Mouse (Mus musculus) embryo, embryonic 10 days (tissue): Measurements from ENCODE around the gene Hcfc1r1.

Experiments used
- DNase-seq: peaks from one replicate; pipeline ENCODE4 v3.0.0-alpha.2; 2015; ENCODE audit warnings: low spot score

The Hcfc1r1 gene

DNA sequence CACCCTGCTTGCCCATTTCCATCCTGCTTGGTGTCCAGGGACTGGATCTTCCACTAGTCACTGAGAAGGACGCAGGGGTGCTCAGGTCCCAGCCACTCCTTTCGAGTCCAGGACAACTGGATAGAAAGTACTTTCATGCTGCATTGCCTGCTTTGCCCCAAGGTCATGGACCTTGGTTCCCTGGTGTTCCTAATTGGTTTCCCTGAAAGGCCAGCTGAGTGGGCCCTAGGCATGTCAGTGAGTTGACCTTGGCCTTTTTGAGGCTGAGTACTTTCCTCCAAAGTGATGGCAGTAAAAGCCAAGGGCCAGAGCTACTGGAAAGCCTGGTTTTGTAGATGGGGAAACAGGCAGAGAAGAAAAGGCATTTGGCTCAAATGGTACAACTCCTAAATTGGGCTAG lies 48.5 kb downstream of the Hcfc1r1 start:
- DNase-seq: no peak

- no peak for DNase-seq
These were observed 49.2 kb downstream of the Hcfc1r1 start, which contains the start of gene 1520401A03Rik for GRCm38 (mm10) chr17:23722376-23723125. Gene 1520401A03Rik (minus strand): TSS chr17:23722783.
